Mouse (Mus musculus) embryo, embryonic 11 days (tissue): ENCODE data around the gene Jsrp1.

Experiments
- DNase-seq: peaks from one replicate; pipeline ENCODE4 v3.0.0-alpha.2; 2015

Jsrp1 gene

DNA sequence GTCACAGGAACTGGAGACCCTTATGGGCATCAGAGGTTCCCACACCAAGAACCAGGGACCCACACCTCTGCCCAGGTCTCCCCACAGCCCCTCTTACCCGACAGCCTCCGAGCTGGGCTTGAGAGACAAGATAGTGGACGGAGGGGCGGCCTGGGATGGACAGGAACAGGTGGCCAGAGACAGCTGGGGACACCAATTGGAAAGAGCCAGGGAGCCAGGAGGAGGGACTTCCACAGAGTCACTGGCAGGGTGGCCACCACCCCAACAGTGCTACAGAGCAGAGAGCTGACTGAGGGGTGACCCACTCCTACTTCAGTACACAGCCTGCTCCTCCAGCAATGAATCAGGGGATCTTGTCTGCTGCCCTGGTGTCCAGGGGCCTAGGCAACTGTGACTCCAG lies at the start of gene Jsrp1:
Gene Jsrp1 (minus strand): TSS at position 133 of the 400 bp plus-strand sequence.
- no peak for DNase-seq

DNA sequence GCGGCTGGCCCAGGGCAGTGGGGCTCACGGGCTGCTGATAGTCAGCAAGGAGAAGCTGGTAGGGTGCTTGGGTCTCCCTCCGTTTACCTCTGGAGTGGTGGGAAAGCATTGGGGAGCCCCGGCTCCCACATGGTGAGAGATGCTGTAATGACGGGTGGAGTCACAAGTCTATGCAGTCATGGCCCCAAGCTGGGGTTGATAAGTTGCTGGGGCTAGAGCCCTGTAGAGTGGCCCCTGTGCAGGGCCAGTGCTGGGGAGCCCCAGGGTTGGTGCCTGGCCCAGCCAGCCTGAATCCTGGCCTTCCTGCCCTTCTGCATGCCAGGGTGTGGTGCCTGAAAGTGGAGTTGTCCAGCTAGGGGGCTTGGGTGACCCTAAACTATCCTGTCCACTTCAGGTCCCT lies 49.0 kb upstream of the Jsrp1 start:
- no peak for DNase-seq

DNA sequence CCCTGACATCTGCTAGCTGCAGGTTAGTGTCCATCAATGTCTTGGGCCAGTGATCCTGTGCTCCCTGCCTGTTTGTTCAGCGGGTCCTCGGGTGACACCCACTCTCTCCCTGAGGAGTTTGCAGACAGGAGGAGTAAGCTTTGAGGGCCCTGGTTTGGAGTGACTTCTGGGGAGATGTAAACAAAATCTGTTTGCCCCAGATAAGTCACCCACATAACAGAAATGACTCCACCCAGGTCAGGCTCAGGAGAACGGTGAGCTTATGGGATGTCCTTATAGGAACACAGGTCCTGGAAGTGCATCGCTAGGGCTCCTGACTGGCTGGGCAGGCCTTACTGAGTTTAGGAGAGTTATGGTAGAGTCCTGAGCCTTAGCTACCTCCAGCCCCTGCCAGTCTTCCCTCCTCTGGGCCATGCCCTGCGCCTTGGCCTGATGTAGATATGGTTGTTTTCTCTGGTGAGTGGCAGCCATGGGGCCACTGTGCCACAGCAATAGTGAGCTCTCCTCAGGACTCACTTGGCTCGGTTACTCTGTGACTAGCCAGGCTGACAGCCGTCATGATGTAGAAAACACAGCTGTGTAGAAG lies 45.1 kb upstream of the Jsrp1 start:
- no peak for DNase-seq

DNA sequence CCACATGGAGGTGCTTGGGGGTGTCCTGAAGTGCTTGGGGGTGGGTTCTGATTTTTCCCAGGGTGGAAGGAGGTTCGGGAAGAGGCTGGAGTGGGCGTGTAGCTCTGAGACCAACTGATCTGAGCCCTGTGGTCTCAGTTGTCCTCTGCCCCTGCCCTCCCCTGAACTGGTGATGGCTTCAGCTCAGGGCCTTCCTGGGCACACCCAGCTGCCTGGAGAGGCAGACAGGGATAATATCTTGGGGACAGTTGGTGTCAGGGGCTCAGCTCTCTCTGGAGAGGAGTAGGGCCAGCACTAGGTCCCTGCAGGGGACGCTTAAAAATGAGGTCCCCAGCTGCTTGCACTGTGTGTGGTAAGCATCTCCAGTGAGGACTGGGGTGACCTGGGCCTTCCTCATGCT lies 44.5 kb upstream of the Jsrp1 start:
- DNase-seq = no peak

DNA sequence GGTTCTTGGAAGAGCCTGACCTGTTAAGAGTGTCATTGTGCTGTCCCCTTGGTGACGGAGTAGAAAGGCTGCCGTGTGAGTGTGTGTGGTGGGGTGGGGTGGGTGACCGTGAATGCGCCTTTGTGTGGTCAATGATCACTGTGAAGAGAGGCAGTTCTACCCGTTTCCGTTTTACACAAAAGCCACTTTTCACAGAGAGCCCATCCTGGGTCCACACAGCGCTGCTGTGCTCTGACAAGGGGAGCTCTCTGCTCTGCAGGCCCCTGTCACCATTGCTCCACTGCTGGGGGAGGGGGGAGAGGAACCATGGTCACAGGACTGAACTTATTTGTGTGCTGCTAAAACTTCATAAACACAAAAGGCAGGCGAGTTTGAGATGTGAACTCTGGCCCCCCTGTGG lies 44.1 kb upstream of the Jsrp1 start:
- no peak for DNase-seq

DNA sequence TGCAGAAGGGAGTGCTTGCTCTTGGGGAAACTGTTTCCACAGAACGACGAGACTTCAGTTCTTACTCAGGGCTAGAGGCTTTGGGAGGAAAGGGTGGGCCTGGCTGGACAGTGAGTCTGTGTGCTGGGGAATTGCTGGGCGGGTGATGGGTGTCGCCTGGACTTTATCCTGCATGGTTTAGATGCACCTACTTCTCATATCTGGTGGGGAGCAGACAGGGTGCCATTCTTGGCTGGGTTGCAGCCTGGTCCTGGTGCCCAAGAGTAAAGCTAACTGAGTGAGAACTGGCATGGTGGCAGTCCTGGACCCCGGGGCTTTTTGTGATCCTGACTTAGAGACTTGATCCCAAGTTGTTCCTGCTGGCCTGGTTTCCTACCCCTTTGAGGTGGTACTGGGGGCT lies 43.6 kb upstream of the Jsrp1 start:
- DNase-seq = no peak

DNA sequence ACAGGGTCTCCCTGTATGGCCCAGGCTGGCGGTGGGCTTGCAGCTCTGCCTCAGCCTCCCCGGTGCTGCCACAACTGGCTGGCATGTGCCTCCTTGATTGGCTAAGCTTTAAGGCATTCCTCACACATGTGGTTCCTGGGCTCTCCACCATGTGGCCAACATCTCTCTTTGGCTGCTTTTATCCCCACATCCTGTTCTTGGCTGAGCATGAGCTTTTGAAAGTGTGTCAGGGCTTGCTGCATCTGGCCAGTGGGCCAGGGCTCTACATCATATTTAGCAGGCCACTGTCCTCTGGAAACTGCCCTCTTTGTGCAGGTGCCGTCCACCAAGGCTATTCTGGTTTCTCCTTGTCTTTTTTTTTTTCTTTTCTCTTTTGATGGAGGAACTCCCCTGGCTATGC lies 43.0 kb upstream of the Jsrp1 start:
- DNase-seq = no peak

DNA sequence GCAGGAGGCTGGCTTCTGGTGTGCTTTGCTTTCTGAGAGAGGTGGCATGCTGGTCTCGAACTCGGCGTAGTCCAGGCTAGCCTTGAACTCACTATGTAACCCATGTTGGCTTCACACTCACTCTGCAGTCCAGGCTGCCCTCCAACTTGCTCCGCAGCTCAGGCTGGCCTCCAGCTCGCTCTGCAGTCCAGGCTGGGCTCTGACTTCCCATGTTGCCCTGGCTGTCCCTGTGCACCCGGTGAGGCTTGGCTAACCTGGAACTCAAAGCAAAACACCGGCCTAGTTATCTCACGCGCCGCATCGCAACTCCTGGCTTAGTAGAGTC lies 42.4 kb upstream of the Jsrp1 start:
- DNase-seq = no peak

DNA sequence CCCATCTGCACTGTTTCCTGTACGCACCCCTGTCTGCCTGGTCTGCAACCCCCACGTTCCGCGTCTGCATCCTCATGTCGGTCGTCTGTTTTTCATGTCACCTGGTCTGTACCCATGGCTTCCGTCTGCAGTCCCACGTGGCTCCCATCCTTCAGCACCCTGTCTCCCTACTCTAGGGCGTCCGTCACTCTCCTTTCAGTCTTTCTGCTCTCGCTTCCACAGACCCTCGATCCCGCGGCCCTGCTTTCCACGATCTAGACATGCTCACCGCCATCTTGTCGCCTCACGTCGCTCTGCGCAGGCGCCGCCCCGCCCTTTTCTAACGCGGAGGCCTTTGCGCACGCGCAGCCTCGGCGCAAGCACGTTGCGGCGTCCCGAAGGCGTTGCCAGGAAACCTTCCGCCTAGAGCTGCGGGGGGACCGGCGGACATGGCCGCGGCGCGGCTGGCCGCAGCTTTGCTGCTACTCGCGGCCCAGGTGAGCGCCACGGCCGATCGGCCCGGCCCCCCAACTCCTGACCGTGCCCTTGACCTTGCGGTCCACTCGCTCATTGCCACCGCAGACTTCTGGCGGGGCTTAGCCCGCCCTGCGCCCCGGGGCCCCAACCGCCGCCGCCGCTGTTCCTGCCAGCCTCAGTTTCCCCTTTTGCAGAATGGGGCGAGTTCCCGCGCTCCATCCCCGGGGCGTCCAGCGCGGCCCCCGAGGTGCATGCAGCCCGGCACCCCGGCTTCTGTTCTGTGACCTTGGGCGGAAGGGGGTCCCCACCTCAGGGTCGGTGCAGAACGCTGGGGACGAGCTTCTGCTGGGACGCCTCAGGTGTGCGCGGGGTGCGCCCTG lies 41.8 kb upstream of the Jsrp1 start, which contains the start of the genes Lsm7 and Sppl2b:
Gene Lsm7 (minus strand): TSS at position 297 of the 836 bp plus-strand sequence.
Gene Sppl2b (plus strand): TSS at position 363 of the 836 bp plus-strand sequence.
- DNase-seq = peak; percentile 97

DNA sequence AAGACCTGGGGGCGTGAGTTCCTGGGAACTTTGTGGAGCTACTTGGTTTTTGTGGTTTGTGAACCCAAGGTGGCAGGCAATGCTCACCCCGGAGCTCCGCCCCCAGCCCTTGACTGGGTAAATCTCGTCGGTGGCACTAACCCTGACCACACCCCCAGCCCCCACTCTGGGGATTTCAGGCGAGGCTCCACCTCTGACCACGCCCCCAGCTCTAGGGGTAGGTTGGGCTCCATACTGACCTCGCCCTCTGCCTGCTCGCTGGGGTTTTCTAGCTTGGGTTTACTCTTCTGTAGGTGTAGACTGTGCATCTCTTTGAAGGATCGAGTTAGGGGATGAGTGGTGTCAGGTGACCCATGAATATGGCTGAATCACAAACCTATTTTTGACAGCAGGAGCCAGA lies 35.3 kb upstream of the Jsrp1 start:
- peak; percentile 67 for DNase-seq

DNA sequence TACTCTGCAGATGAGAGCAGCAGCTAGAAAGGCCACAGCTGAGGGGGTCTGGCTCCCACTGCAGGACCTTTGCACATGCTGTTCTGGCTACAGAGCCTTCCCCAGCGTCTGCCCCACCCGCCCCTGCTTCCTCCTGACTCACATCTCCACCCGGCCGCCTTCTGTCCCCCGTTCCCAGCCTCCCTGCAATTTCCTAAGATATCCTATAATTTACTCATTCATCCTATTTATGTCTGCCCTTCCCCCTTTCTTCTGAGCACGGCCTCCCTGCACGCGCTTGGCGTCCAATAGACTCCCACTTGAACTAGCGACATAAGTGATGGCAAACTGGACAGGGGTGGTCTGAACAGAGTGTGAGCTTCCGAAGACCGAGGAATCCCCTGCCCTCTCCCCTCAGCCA lies 32.4 kb upstream of the Jsrp1 start:
- DNase-seq = no peak

DNA sequence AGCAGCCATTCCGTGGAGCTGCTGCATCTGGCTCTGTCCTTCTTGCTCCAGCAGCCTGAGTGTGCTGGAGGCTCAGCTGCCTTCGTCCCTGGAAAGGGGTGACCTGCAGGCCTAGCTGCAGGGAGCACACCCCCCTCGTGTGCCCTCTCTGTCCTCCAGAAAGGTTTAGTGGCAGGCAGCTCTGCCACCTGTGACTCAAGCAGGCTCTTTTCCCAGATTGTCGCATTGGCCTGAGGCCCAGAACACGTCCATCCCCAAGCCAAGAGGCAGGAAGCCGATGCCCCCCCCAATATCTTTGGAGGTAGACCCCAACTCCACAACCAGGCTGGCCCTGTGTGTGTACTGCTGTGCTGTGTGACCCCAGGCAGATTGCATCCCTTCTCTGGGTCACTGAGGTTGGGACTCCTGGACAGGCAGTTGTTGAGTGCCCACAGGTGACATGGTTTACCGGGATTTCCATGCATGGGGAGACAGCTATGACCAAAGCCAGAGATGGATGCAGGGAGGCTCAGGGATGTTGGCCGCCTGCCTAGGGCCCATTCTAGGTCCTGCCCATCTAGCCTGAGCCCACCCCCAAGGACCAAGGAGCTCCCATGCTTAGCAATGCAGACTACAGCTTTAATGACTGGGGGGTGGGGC lies 31.9 kb upstream of the Jsrp1 start:
- no peak for DNase-seq

DNA sequence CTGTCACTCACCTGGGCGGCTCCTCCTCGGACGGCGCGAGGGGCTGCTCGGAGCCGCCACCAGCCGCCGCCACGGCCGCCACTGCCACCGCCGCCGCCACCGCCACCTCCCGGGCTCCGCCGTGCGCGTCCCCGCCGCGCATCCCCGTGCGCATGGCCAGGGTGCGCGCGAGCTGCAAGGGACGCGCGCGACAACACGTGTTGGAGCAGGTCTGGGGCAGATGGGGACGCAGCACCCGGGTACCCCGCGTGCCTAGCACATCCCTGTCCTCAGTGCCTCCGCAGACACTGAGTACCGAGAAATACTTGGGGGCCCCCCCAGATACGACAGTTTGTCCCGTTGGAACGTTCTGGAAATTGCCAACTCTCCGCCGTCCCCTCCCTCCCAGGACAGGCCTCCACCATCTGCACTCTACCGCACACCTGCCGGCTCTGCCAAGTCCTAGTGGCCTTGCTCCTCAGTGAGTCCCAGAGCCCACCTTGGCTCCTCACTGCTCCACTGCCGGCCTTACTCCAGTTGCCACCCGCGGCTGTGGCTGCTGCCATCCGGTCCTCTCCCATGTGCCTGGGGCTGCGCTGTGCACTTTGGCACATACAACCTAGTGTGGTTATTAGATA lies 30.7 kb upstream of the Jsrp1 start, which contains the start of gene Lingo3:
Gene Lingo3 (minus strand): TSS at position 109 of the 617 bp plus-strand sequence.
- peak; percentile 67 for DNase-seq

DNA sequence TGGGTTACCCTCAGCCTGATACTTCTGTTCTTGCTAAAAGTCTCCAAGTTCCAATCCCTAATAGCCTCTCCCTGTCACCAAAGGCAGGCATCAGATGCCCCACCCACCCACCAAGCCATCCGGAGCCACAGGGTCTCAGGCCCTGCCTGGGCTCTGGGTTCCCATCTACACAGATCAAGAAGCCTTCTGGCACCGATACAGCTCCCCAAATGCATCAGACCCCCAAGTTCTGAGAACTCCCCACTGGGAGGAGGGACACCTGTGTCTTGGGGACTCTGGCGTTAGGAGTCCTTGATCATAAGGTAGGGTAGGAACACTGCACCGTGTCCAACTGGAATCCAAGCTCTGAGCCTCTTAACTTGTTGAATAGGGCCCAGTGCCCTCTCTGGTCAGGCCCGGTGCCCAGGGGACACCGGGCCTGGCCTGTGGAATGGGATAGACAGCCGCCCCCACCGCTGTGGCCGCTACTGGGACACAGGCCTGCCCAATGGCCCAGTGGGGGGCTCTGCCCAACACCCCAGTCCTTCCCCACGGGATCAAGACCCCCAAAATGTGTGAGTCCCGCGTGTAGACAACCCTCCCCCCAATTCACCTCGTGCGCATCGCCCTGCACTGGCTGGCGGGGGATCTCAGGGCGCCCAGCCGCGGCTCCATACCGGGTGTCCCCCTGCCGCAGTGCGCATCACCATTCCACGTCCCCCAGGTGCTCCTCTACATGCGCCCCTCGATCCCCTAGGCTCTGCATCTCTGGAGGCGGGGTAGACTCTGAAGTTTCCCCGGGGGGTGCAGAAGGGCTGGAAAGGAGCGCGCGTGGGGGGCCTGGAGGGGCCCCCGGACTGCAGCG lies 30.0 kb upstream of the Jsrp1 start:
- no peak for DNase-seq

DNA sequence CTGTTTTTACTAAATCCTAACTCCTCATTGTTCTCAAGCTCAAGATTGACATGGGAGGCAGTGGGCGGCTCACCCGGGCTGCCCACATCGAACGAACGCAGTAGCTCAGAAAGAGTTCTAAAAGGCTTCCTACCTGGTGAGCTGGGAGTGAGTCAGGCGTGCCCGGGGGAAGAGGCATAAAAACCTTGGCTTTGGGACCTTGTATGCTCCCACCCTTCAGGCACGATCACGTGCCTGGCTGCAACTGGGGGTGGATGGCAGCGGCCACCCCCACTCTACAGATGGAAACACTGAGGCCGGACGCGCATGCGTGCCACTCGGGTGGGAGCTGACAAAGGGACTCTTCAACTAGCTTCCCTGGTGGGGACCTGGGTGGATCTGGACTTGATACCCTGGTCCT lies 29.0 kb upstream of the Jsrp1 start:
- no peak for DNase-seq

DNA sequence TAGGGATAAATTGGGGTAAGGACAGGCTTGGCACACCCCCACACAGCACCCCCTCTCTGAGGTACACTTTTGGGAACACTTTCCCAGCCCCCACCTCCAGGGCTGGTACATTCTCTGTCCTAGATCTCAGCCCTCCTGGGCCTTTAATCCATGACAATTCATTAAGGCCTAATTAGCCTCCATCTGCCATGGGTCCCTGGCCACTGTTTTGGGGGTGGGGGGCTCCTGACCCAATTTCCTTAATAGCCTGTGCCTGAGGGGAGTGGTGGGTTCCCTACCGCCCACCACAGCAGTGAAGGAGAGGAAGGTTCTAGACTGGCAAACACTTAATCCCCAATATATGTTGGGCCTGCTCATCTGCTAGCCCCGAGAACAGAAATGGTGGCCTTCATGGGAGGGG lies 28.4 kb upstream of the Jsrp1 start:
- DNase-seq = no peak

DNA sequence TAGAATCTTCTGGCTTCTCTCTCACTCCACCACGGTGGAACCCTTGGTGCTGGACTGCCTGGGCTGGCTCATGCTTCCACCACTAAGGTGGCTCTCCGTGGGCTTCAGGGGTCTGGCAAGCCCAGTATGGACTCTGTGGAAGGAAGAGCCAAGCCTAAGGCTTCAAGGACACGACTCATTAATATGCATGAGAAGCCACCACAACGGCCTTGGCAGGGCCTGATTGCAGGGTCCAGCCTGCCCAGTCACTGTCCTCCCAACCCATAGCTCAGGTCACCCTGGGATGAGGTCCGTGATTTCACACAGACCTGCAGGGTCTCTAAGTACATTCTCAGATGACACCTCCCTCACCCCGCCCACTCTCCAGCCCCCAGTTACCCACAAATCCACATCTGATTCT lies 26.6 kb upstream of the Jsrp1 start:
- DNase-seq = no peak

DNA sequence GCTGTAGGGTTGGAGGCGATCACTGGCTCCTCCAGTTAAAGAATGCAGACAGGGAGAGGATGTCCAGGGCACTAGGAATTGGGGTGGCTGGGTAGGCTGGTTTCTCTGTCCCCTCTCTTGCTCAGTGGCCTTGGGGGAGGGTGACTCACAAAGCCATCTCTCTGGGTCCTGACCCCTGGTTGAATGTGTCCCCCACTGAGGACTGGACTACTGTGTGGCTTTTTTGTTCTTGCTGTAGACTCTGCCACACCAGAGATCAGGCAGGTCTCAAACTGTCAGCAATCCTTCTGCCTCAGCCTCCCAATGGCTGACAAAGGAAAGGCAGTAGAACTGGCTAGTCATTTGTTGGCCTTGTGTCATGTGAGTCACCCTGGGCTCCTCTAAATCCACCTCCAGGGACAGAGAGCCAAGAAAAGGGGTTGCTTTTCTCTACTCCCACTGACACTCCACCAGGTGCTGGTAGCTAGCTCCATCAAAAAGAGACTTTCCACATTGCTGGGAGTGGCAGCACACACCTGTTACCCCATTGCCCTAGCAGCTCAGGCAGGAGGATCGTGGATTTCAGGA lies 25.1 kb upstream of the Jsrp1 start:
- no peak for DNase-seq

DNA sequence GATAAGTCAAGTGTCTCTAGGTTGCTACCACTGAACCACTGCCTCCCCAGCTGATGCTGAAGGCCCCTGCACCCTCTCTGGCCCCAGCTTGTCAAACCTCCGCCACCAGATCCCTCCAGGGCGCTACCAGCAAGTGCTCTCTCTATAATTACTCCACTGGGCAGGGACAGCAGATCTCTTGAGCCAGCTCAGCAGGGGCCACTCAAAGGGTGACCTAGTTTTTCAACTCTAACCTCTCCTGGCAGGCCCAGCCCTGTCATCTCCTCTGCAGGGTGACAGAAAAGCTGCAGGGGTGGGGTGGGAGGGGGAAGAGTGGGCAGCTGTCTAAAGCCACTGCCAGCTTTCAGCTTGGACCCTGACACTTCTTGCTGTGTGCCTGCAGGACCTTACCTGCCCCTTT lies 24.5 kb upstream of the Jsrp1 start:
- no peak for DNase-seq

DNA sequence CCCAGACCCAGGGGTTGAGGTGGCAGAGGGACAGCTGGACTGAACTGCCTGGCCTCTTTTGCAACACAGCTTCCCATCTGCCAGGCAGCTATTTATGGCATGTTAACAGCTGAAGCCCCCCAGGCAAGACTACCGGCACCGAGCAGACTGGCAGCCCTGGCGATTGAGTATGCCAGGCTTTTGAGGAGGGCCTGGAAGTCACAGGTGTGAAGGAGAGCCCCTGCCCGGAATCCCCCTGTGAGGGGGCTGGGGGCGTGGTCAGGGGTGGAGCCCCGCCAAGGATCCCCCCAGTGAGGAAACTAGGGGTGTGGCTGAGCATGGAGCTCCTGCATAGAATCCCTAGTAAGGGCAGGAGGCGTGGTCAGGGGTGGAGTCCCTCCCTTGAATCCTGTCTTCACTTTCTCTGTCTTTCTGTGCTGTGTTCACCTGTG lies 23.7 kb upstream of the Jsrp1 start:
- DNase-seq = no peak

DNA sequence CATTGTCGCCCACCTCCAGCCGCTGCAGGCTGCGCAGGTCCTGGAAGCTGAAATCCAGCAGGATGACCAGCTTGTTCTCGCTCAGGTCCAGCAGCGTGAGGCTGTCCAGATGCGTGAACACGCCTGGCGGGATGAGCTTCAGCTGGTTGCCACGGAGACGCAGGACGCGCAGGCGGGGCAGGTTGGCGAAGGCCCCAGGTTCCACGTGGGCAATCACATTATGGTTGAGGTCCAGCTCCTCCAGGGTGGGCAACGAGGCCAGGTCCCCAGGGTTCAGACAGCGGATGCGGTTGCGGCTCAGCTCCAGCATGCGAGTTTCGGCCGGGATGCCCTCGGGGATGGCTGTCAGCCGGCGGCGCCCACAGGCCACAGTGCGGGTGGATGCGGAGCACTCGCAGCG lies 22.3 kb upstream of the Jsrp1 start:
- DNase-seq = peak; percentile 18

DNA sequence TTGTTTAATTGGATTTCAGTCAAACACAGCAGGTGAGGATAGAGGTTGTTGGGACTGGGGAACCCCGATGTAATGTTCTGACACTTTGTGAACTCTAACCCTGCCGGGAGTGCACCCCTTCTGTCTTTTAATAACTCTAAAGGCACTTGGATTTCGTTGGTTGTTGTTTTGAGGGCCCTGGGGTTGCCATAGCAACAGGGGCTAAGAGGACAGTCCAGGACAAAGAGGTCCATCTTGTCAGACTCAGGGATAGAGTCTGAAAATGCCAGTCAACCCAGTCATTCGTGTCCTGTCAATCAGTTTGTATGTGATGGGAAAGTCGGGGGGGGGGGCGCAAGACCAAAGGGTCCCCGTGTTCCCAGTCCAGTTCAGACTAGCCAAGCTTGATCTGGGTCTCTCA lies 19.5 kb upstream of the Jsrp1 start:
- no peak for DNase-seq
